Mouse (Mus musculus) brain, embryonic 14.5 days (tissue): Measurements from ENCODE around the gene Ndufs2.

ENCODE experiments used
- CTCF ChIP-seq: fragments of 200-500 bp; IDR thresholded peaks from 2 replicates; pipeline ENCODE4 v1.5.1; 2012; ENCODE audit warnings: inconsistent platforms, mild to moderate bottlenecking, moderate library complexity, borderline replicate concordance; ENCODE audit not compliant: insufficient read depth, insufficient read length; ENCODE audit errors: extremely low read depth
- POLR2A ChIP-seq: fragments of 200-500 bp; IDR thresholded peaks from 2 replicates; pipeline ENCODE4 v1.6.1; 2012; ENCODE audit warnings: mild to moderate bottlenecking, inconsistent platforms, borderline replicate concordance; ENCODE audit not compliant: poor library complexity, insufficient read depth, insufficient read length, severe bottlenecking; ENCODE audit errors: extremely low read depth

- TF ChIP-seq CTCF (peak; percentile 47; the same call in 1 of the 2 replicates), POLR2A (peak; percentile 5; the same call in 1 of the 2 replicates)
These were observed 43.3 kb upstream of the Ndufs2 start, which contains the start of gene Ufc1 for GRCm38 (mm10) chr1:171294298-171295062.
